Mouse (Mus musculus): ENCODE results near the gene Btbd35f25. TPM values are rescaled to one million over a fixed set of nuclear protein-coding genes. Genes with fewer than 3 reads are reported as not detected.
"Not testable (repeated sequence)": the region's sequence is repeated elsewhere in the genome, so short reads cannot be mapped to it uniquely, and the experiment has no call there.

Gene Btbd35f25
- polyA plus RNA-seq (2014; fragmentation: Nextera tagmentation; extraction: Ambion mirVana), result not detected in 2 replicates

- not testable (repeated sequence) for ATAC-seq (replicated peaks; ENCODE audit: low FRiP score); H3K4me1 ChIP-seq (replicated peaks; ENCODE audit: control insufficient read depth, insufficient read depth, low read length); H3K9ac ChIP-seq (ENCODE audit: low read depth, low read length); H3K4me3 ChIP-seq (ENCODE audit: low read depth, low read length); H3K27me3 ChIP-seq (replicated peaks; ENCODE audit: control insufficient read depth, insufficient read depth, low read length); H3K36me3 ChIP-seq (ENCODE audit: control insufficient read depth, insufficient read depth, low read length); DNase-seq (ENCODE audit: low spot score); H3K27ac ChIP-seq (ENCODE audit: low read depth, low read length); H3K4me2 ChIP-seq; H3K9me3 ChIP-seq (ENCODE audit: control insufficient read depth, low read length)
- 66% methylated on average over 3 of the region's 4 CpGs for WGBS
Measured at GRCm38 (mm10) chrX:31717056-31717455, at the start of gene Btbd35f25. Gene Btbd35f25 (minus strand): TSS chrX:31717156.

GRCm38 (mm10) chrX:31766255-31766654 lies 49.3 kb upstream of the Btbd35f25 start:
- Histone ChIP-seq H3K4me1 (replicated peaks; ENCODE audit: control insufficient read depth, insufficient read depth, low read length) (no peaks in the 10 kb centered on the region), H3K4me3 (ENCODE audit: low read depth, low read length) (no peak overlapping the region), H3K9ac (ENCODE audit: low read depth, low read length) (no peak overlapping the region), H3K4me2 (no peak overlapping the region), H3K27ac (ENCODE audit: low read depth, low read length) (no peak overlapping the region), H3K9me3 (ENCODE audit: control insufficient read depth, low read length) (peaks cover 64% of the 10 kb centered on the region), H3K27me3 (replicated peaks; ENCODE audit: control insufficient read depth, insufficient read depth, low read length) (no peaks in the 10 kb centered on the region), H3K36me3 (ENCODE audit: control insufficient read depth, insufficient read depth, low read length) (no peaks in the 10 kb centered on the region)
- DNase-seq (ENCODE audit: low spot score), result no peak
- ATAC-seq (replicated peaks; ENCODE audit: low FRiP score), result no peak

DNA sequence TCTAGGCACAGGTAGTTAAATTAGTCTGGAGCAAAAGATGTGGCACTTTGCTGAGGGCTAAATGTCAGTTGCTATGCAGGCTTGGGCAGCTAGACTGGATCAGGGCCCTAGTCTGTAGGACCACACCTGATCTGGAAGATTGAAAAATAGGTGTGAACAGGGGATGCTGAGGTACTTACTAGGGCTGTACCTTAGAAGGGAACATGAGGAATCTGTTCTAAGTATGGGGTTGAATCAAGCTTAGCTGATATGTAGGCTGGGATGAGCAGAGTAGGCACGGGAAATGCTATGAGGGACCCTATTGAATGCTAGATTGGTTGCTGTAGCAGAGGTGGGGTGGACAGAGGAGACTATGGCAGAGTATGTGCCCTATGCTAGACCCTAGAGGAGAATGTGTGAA lies 47.0 kb upstream of the Btbd35f25 start:
- H3K36me3 ChIP-seq (ENCODE audit: control insufficient read depth, insufficient read depth, low read length), result no peaks in the 10 kb centered on the region
- no peak overlapping the region for H3K4me3 ChIP-seq (ENCODE audit: low read depth, low read length)
- no peak overlapping the region for H3K9ac ChIP-seq (ENCODE audit: low read depth, low read length)
- no peak overlapping the region for H3K27ac ChIP-seq (ENCODE audit: low read depth, low read length)
- H3K27me3 ChIP-seq (replicated peaks; ENCODE audit: control insufficient read depth, insufficient read depth, low read length), result no peaks in the 10 kb centered on the region
- no peak for DNase-seq (ENCODE audit: low spot score)
- no peaks in the 10 kb centered on the region for H3K4me1 ChIP-seq (replicated peaks; ENCODE audit: control insufficient read depth, insufficient read depth, low read length)
- H3K4me2 ChIP-seq, result no peak overlapping the region
- WGBS, result 91% methylated on average over 1 of the region's 1 CpGs
- no peak for ATAC-seq (replicated peaks; ENCODE audit: low FRiP score)
- peaks cover 64% of the 10 kb centered on the region for H3K9me3 ChIP-seq (ENCODE audit: control insufficient read depth, low read length)

- no peak overlapping the region for H3K9ac ChIP-seq (ENCODE audit: low read depth, low read length)
- no peaks in the 10 kb centered on the region for H3K4me1 ChIP-seq (replicated peaks; ENCODE audit: control insufficient read depth, insufficient read depth, low read length)
- no peak overlapping the region for H3K27ac ChIP-seq (ENCODE audit: low read depth, low read length)
- H3K36me3 ChIP-seq (ENCODE audit: control insufficient read depth, insufficient read depth, low read length), result no peaks in the 10 kb centered on the region
- ATAC-seq (replicated peaks; ENCODE audit: low FRiP score) (no peak), DNase-seq (ENCODE audit: low spot score) (no peak)
- H3K27me3 ChIP-seq (replicated peaks; ENCODE audit: control insufficient read depth, insufficient read depth, low read length), result no peaks in the 10 kb centered on the region
- peaks cover 20% of the 10 kb centered on the region for H3K9me3 ChIP-seq (ENCODE audit: control insufficient read depth, low read length)
- 80% methylated on average over 10 of the region's 10 CpGs for WGBS
- no peak overlapping the region for H3K4me2 ChIP-seq
- no peak overlapping the region for H3K4me3 ChIP-seq (ENCODE audit: low read depth, low read length)
Measured at GRCm38 (mm10) chrX:31745079-31745478, 28.1 kb upstream of the Btbd35f25 start.

- Histone ChIP-seq H3K9me3 (ENCODE audit: control insufficient read depth, low read length) (peaks cover 12% of the 10 kb centered on the region), H3K27ac (ENCODE audit: low read depth, low read length) (no peak overlapping the region), H3K4me3 (ENCODE audit: low read depth, low read length) (no peak overlapping the region), H3K27me3 (replicated peaks; ENCODE audit: control insufficient read depth, insufficient read depth, low read length) (no peaks in the 10 kb centered on the region), H3K4me1 (replicated peaks; ENCODE audit: control insufficient read depth, insufficient read depth, low read length) (no peaks in the 10 kb centered on the region), H3K9ac (ENCODE audit: low read depth, low read length) (no peak overlapping the region), H3K36me3 (ENCODE audit: control insufficient read depth, insufficient read depth, low read length) (no peaks in the 10 kb centered on the region), H3K4me2 (no peak overlapping the region)
- DNase-seq (ENCODE audit: low spot score) (no peak), ATAC-seq (replicated peaks; ENCODE audit: low FRiP score) (no peak)
- WGBS, result 73% methylated on average over 6 of the region's 6 CpGs
Measured at GRCm38 (mm10) chrX:31736958-31737357, 20.0 kb upstream of the Btbd35f25 start.

Other genes starting within 250 kb of the Btbd35f25 start
- gene Gm21883, start 142.9 kb downstream of the Btbd35f25 start, polyA plus RNA-seq (2014; fragmentation: Nextera tagmentation; extraction: Ambion mirVana), result not detected in 2 replicates
- not detected in 2 replicates for gene Spin2e, start 98.2 kb downstream of the Btbd35f25 start, polyA plus RNA-seq (2014; fragmentation: Nextera tagmentation; extraction: Ambion mirVana)
- gene Gm21637, start 244.9 kb upstream of the Btbd35f25 start, polyA plus RNA-seq (2014; fragmentation: Nextera tagmentation; extraction: Ambion mirVana), result not detected in 2 replicates